Mouse (Mus musculus) testis, adult 2 months (tissue): ENCODE data around the gene Gypa.

ENCODE experiments used
- CTCF ChIP-seq: fragments of 200-500 bp; IDR thresholded peaks from 2 replicates; pipeline ENCODE4 v1.5.1; 2012; ENCODE audit warnings: low read depth, mild to moderate bottlenecking, inconsistent platforms, low read length, moderate library complexity; ENCODE audit not compliant: control insufficient read depth, insufficient read depth, insufficient replicate concordance
- POLR2A ChIP-seq: fragments of 200-500 bp; IDR thresholded peaks from 2 replicates; pipeline ENCODE4 v1.6.1; 2012; ENCODE audit warnings: low read depth, mild to moderate bottlenecking, inconsistent platforms, low read length, moderate library complexity; ENCODE audit not compliant: control insufficient read depth

- no peak for TF ChIP-seq POLR2A
- no peak for TF ChIP-seq CTCF
Measured at GRCm38 (mm10) chr8:80497323-80497722, 3.7 kb downstream of the Gypa start.
